Mouse (Mus musculus) limb, embryonic 14.5 days (tissue): ENCODE measurements around the gene Slc22a12. TPM values are rescaled to one million over a fixed set of nuclear protein-coding genes. Genes with fewer than 3 reads are reported as not detected.

Experiments
- ATAC-seq: fragments of 200-750 bp; cut with Nextera tagmentation; 2 replicates; pipeline ENCODE4 v1.8.0; 2017; ENCODE audit warnings: low read depth, moderate number of reproducible peaks, moderate TSS enrichment; ENCODE audit not compliant: low FRiP score
- DNase-seq: peaks from one replicate; pipeline ENCODE4 v3.0.0-alpha.2; 2015; ENCODE audit warnings: low spot score
- H3K27ac ChIP-seq: fragments of 300-500 bp; sonication (generic); replicated peaks from 2 replicates; pipeline ENCODE4 v1.5.1; 2014; ENCODE audit warnings: low read depth, mild to moderate bottlenecking, low read length, moderate library complexity, mixed read lengths
- H3K27me3 ChIP-seq: fragments of 300-500 bp; sonication (generic); 2 replicates; pipeline ENCODE4 v1.6.1; 2014; ENCODE audit warnings: low read length, mixed read lengths; ENCODE audit not compliant: control insufficient read depth, insufficient read depth
- H3K36me3 ChIP-seq: fragments of 300-500 bp; sonication (generic); 2 replicates; pipeline ENCODE4 v1.6.1; 2014; ENCODE audit warnings: mild to moderate bottlenecking, low read length, moderate library complexity, mixed read lengths; ENCODE audit not compliant: control insufficient read depth, insufficient read depth
- H3K4me1 ChIP-seq: fragments of 300-500 bp; sonication (generic); 2 replicates; pipeline ENCODE4 v1.6.1; 2014; ENCODE audit warnings: antibody characterized with exemption, low read length, mixed read lengths; ENCODE audit not compliant: control insufficient read depth, insufficient read depth
- H3K4me2 ChIP-seq: fragments of 300-500 bp; sonication (generic); replicated peaks from 2 replicates; pipeline ENCODE4 v1.6.1; 2014; ENCODE audit warnings: low read depth, mild to moderate bottlenecking, low read length, moderate library complexity; ENCODE audit not compliant: severe bottlenecking
- H3K4me3 ChIP-seq: fragments of 300-500 bp; sonication (generic); replicated peaks from 2 replicates; pipeline ENCODE4 v1.5.1; 2014; ENCODE audit warnings: low read length
- H3K9ac ChIP-seq: fragments of 300-500 bp; sonication (generic); 2 replicates; pipeline ENCODE4 v1.6.1; 2014; ENCODE audit warnings: mild to moderate bottlenecking, low read depth, low read length, moderate library complexity; ENCODE audit not compliant: severe bottlenecking
- H3K9me3 ChIP-seq: fragments of 300-500 bp; sonication (generic); 2 replicates; pipeline ENCODE4 v1.6.1; 2016; ENCODE audit warnings: low read length; ENCODE audit not compliant: control insufficient read depth
- POLR2A ChIP-seq: fragments of 200-500 bp; IDR thresholded peaks from 2 replicates; pipeline ENCODE4 v1.8.0; 2012; ENCODE audit warnings: inconsistent platforms, mild to moderate bottlenecking, moderate library complexity, borderline replicate concordance; ENCODE audit not compliant: insufficient read depth, insufficient read length; ENCODE audit errors: extremely low read depth
- WGBS: fragments of 180-500 bp; shearing (Covaris S2); extraction: QIAGEN DNeasy Blood & Tissue Kit; methylation state at CpG from one replicate; pipeline ENCODE4 v1.1.7; 2014; 5-methylcytosine and 5-hydroxymethylcytosine counted together
- polyA plus RNA-seq, 2 experiments: library from polyadenylated mRNA; depleted of rRNA in 1 of 2; stranded (reverse) in 1 of 2; unstranded in 1 of 2; fragments of >200 nt; fragmentation: Nextera tagmentation in 1 of 2; extraction: Ambion mirVana in 1 of 2; gene quantifications; 2 replicates each; pipeline versions ENCODE4 v1.2.1 to v1.2.3; 2012 to 2014

The Slc22a12 gene
- polyA plus RNA-seq, 2 experiments = not detected

DNA sequence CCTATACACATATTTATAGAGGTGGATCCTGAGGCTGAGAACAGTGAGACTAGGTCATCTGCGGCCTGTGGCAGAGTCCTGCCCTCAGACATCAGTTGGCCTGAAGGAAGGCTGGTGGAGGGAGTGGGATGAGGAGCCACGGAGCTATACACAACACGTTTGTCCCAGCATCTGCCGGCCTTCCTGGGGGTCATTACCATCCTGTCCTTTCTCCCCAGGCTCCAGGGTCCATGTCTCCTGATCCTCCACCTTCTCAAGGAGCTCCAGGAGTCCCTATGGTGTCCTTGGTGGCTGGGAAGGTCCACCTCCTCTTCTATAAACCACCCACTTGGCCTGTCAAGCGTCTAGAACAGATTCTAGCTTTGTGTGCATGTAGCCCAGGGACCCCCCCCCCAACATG, 5.0 kb upstream of the Slc22a12 start:
- 89% methylated on average over 5 of the region's 5 CpGs for whole genome bisulfite sequencing
- no peaks in the 10 kb centered on the region for H3K27me3 ChIP-seq

GRCm38 (mm10) chr19:6546096-6546495, 3.3 kb upstream of the Slc22a12 start:
- Histone ChIP-seq H3K4me3 (no peak overlapping the region), H3K27ac (no peak overlapping the region), H3K4me2 (no peak overlapping the region), H3K4me1 (no peaks in the 10 kb centered on the region), H3K27me3 (no peaks in the 10 kb centered on the region), H3K36me3 (no peaks in the 10 kb centered on the region), H3K9me3 (no peaks in the 10 kb centered on the region), H3K9ac (no peak overlapping the region)
- no peak for TF ChIP-seq POLR2A
- DNase-seq = no peak
- 67% methylated on average over 1 of the region's 1 CpGs for WGBS
- no peak for ATAC-seq

More for the DNA sequence above, 5.0 kb upstream of the Slc22a12 start:
- Histone ChIP-seq H3K4me3 (no peak overlapping the region), H3K27ac (no peak overlapping the region), H3K9ac (no peak overlapping the region), H3K9me3 (no peaks in the 10 kb centered on the region), H3K36me3 (no peaks in the 10 kb centered on the region), H3K4me2 (no peak overlapping the region), H3K4me1 (no peaks in the 10 kb centered on the region)
- TF ChIP-seq POLR2A = no peak
- DNase-seq (no peak), ATAC-seq (no peak)

DNA sequence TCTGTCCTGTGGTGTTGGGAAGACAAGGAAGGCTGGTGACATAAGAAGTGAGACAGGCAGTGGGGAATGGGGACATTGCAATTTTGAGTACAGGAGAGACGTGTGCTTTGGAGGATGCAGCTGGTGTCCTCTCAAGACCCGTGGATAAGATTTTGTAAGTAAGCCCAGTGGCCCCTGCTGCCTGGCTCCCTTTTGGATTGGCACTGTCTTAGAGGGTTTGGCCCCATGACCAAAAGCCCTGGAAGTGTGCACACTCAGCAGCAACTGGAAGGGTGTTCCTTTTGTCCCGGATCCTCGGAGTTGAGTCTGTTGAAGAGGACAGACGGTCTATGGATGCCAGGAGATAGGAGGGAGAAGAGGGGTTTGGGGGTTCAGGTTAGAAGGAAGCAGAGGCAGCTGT, 2.6 kb upstream of the Slc22a12 start:
- WGBS = 89% methylated on average over 5 of the region's 5 CpGs
- ATAC-seq = no peak
- H3K4me1 ChIP-seq = no peaks in the 10 kb centered on the region
- H3K27ac ChIP-seq = no peak overlapping the region
- H3K36me3 ChIP-seq = no peaks in the 10 kb centered on the region
- DNase-seq = no peak
- H3K4me3 ChIP-seq = no peak overlapping the region
- no peaks in the 10 kb centered on the region for H3K9me3 ChIP-seq
- H3K27me3 ChIP-seq = no peaks in the 10 kb centered on the region
- no peak for TF ChIP-seq POLR2A
- H3K4me2 ChIP-seq = no peak overlapping the region
- H3K9ac ChIP-seq = no peak overlapping the region

DNA sequence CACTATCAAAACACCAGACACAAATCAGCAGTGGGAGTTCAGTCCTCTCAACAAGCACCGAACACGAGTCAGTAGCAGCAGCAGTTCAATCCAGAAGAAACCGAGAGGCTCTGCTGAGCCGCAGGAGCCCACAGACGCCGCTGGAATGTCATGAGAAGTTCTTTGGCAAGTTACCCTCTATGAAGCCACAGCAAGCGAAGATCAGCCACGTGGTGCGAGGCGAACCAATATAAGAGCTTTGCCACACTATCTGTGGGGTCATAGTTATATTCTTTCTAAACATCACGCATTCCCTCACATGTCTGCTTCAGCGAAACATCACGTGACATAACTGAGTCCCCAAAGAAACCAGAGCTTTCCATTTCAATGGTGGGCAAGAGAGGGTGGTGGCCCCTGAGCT, 1.9 kb upstream of the Slc22a12 start:
- TF ChIP-seq POLR2A = no peak
- DNase-seq (no peak), ATAC-seq (no peak)
- no peaks in the 10 kb centered on the region for H3K27me3 ChIP-seq
- no peaks in the 10 kb centered on the region for H3K9me3 ChIP-seq
- no peaks in the 10 kb centered on the region for H3K4me1 ChIP-seq
- no peak overlapping the region for H3K4me3 ChIP-seq
- 90% methylated on average over 13 of the region's 13 CpGs for WGBS
- H3K27ac ChIP-seq = no peak overlapping the region
- H3K4me2 ChIP-seq = no peak overlapping the region
- no peak overlapping the region for H3K9ac ChIP-seq
- H3K36me3 ChIP-seq = no peaks in the 10 kb centered on the region

DNA sequence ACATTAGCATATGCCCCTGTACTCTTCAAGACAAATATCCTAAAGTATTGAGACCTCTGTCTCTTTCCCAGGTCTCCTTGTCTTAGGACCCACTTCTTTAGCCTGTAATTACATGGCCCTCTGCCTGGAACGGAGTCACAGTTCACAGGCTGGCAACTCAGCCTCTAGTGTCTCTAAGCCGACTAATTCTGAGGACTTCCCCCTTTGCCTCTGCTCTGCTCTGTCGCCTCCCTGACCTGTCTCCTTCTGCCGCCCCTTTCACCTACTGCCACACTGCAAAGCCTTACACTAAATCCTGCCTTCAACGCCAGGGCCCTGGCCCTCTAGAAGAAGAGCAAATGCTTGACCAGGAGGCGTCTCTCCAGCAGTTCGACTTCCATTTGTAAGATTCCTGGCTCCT, 686 bp upstream of the Slc22a12 start:
- ATAC-seq (no peak), DNase-seq (no peak)
- TF ChIP-seq POLR2A = no peak
- Histone ChIP-seq H3K27ac (no peak overlapping the region), H3K4me3 (no peak overlapping the region), H3K36me3 (no peaks in the 10 kb centered on the region), H3K9ac (no peak overlapping the region), H3K4me2 (no peak overlapping the region), H3K27me3 (no peaks in the 10 kb centered on the region), H3K4me1 (no peaks in the 10 kb centered on the region), H3K9me3 (no peaks in the 10 kb centered on the region)
- 61% methylated on average over 7 of the region's 7 CpGs for WGBS

- TF ChIP-seq POLR2A = no peak
- DNase-seq (no peak), ATAC-seq (no peak)
- H3K9ac ChIP-seq = no peak overlapping the region
- H3K36me3 ChIP-seq = no peaks in the 10 kb centered on the region
- H3K9me3 ChIP-seq = no peaks in the 10 kb centered on the region
- WGBS = 91% methylated on average over 6 of the region's 6 CpGs
- no peak overlapping the region for H3K4me3 ChIP-seq
- no peak overlapping the region for H3K27ac ChIP-seq
- H3K4me2 ChIP-seq = no peak overlapping the region
- no peaks in the 10 kb centered on the region for H3K4me1 ChIP-seq
- H3K27me3 ChIP-seq = no peaks in the 10 kb centered on the region
These were observed 177 bp upstream of the Slc22a12 start for GRCm38 (mm10) chr19:6543035-6543383.
